Mouse (Mus musculus): ENCODE data around the gene Trpm2.

- TF ChIP-seq CTCF (IDR thresholded peaks at IDR 0.05; ENCODE audit: control insufficient read depth, insufficient read depth, insufficient replicate concordance, low read depth, low read length) (no peak), POLR2A (IDR thresholded peaks at IDR 0.05; ENCODE audit: control insufficient read depth, low read depth, low read length) (no peak)
These were observed 42.5 kb upstream of the Trpm2 start for GRCm38 (mm10) chr10:78012661-78013495.

All from testis, adult 2 months (tissue).